Mouse (Mus musculus): ENCODE measurements at regions not wholly inside any gene's neighbourhood (a gene's known extent, or its start where the extent isn't known, plus 50 kb on each side); places are given as distances from the start of the nearest gene placed in this dataset.

DNA sequence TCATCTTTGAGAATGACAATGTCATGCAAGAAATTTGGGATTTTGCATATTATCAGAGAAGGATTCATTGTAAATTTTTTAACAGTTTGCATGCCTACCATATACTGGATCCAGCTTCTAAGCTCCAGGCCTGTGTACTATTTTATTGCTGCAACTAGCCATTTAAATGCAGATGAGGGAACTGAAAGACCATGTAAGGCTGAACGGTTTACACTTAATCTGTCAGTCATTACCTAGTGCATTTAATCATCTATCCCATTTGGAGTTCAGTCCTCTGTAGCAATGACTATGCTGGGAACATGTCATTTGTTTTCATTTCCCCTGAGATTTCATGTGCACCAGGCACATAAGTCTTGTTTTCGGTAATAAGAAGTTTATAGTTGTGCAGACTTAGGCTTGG is 631.8 kb upstream of the Gm21961 start:
- DNase-seq (ENCODE audit: low spot score): no peak

DNA sequence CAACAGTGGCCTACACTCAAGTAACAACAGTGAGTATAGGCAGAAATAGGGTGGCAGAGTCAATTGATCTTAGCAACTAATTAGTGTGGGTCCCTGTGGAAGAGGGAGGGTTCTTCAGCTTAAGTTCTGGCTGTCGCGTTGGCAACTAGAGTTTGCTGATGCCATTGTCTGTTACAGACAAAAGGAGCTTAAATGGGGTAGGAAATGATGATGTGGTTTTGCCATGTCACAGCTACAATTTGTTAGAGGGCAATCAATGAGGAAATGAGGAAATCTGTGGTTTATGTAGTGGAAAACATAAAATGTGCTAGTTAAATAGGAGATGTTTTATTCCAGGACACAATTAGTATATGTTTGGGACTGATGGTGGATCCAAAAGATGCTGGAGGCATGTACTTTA is 624.8 kb upstream of the Gm21961 start:
- no peak for DNase-seq (ENCODE audit: low spot score)

DNA sequence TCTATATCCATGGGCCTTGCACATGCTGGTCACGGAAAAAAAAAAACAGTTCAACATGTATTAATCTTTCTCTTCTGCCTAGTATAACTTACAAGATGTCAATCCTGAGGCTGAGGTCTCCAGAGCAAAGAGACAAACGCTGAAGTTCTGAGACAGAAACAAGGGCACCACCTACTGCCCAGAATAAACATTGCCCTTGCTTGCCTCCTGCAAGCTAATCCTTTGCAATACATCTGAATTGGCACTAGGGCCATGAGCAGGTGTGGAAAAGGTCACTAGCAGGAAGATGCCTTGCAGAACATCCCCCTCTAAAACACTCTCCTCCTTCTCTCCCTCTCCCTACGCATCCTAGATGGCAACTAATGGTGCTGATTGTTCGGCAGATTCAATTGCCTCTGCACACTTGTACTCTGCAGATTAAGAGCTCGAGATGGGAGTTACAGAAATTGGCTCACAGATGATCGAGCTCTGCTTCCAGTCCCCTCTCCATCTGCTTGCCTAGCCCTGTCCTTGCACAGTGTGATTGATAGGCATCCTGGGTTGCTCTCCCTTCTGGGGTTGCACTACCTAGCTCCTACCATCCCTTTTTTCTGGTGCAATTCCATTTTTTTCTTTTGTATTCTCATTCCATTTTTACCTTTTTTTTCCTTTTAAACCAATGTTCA is 622.9 kb upstream of the Gm21961 start:
- DNase-seq (ENCODE audit: low spot score): peak; percentile 77

DNA sequence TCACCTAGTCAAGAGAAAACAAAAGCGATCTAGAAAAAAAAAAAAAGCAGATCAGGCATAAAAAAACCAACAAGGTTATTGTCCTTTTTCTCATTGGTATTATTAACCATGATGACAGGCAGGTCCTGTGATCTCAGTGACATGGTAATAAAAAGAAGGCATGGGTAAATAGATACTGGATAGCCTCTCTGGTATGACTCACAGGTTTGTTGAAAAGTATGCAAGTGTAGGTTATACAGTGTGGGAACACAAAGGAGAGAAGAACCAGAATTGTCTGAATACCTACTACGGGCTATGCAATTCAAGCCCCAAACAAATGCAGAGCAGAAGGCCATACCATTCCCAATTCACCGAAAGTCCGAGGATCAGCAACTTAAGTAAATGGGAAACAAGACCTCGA is 617.7 kb upstream of the Gm21961 start:
- DNase-seq (ENCODE audit: low spot score): no peak

DNA sequence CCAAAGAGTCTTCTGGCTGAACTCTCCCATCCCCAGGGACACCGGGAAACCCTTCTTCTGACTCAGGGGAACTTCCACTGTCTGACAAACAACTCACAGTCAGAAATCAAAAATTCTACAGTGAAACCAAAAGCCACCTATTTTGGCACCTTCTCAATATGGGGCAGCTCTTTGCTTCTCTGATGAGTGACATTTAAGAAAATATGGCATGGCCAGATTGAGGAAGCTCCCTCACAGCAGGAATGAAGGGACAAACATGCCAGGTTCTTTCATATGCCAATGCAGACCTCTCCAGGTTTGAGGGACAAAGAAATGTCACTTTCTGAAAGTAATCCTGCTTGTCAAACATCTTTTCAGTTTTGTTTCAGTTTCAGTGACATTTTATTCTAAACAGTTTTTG is 615.8 kb upstream of the Gm21961 start:
- no peak for DNase-seq (ENCODE audit: low spot score)

DNA sequence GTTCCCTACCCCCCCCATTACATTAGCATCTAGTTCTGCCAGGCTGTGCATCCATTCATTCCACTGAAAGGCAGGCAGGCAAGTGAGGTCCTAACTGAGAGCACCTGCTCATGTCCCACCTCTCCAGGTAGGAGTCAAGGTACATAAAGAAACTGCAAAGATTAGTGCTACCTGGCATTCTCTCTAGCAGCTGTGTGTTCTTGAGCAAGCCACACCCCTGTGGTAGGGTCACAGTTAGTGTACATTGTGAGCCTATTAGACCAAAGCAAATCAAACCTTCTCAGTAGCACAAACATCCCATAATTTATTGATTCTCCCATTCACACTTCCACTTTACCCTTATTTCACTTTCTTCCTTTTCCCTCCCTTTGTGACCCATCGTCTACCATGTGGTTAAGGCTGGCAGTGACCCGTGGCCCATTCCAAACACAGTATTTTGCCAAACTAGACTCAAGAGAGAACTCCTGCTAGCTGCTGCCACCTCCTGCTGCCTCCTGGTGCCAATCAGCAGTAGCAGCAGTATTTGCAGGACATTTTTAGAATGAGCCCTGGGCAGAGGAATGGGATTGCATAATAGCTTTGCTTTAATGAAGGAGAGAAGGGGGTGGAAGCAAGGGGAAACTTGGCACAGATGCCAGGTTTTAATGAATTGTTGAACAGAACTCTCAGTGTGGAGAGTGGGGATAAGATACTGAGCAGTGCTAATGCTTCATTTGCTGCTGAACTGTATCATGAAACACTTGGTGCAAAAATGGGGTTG is 578.2 kb upstream of the Gm21961 start:
- DNase-seq (ENCODE audit: low spot score): no peak

DNA sequence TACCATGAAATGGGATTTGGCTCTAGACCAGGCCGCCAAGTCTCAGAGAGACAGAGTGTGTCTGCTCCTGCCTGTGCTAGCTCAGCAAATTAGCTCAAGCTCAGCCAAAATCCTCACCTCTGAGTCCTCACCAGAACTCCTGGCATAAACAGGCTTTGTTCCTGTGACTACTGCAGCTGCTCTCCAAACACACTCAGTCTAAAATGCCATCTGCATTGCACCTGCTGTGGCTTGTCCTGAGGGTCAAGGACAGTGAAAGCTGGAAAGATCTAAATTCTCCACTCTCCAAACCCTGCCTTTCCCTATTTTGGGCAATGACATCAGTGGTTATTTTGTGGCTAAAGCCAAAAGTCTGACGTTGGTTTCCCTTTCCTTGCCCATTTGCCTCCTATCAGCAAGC is 570.9 kb upstream of the Gm21961 start:
- DNase-seq (ENCODE audit: low spot score): no peak

DNA sequence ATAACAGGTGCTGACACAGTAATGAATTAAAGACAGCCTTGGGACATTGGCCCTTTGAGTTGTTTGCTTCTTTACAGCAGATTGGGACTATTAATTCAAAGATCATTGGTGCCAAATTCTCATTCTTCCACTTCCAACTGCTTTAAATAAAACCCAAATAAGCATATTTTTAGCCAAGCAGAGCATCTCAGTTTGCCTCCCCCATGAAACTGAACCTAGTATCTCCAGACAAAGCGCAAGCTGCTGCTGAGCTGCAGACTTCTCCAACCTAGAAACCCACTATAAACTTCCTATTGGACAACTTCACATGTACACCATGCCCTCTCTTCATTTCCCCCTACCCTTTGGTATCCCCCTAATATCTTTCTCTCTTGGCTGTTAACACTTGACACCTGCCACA is 564.6 kb upstream of the Gm21961 start:
- no peak for DNase-seq (ENCODE audit: low spot score)

DNA sequence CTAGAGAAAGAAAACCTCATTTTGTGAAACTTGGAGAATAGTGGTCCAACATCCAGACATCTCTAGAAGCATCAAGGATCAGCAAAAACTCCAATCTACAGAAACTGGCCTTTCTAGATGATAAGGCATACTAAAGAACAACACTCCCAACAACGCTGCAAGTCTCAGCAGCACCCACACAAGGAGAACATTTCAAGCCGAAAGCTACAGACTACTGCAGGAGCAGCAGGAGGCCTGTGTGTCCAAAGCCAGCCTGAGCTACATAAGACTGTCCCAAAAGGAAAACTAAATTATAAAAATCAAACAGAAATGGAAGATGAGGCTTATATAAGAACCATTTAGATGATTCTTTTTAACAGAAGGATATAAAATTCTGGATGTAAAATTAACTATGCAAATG is 553.2 kb upstream of the Gm21961 start:
- DNase-seq (ENCODE audit: low spot score): no peak

DNA sequence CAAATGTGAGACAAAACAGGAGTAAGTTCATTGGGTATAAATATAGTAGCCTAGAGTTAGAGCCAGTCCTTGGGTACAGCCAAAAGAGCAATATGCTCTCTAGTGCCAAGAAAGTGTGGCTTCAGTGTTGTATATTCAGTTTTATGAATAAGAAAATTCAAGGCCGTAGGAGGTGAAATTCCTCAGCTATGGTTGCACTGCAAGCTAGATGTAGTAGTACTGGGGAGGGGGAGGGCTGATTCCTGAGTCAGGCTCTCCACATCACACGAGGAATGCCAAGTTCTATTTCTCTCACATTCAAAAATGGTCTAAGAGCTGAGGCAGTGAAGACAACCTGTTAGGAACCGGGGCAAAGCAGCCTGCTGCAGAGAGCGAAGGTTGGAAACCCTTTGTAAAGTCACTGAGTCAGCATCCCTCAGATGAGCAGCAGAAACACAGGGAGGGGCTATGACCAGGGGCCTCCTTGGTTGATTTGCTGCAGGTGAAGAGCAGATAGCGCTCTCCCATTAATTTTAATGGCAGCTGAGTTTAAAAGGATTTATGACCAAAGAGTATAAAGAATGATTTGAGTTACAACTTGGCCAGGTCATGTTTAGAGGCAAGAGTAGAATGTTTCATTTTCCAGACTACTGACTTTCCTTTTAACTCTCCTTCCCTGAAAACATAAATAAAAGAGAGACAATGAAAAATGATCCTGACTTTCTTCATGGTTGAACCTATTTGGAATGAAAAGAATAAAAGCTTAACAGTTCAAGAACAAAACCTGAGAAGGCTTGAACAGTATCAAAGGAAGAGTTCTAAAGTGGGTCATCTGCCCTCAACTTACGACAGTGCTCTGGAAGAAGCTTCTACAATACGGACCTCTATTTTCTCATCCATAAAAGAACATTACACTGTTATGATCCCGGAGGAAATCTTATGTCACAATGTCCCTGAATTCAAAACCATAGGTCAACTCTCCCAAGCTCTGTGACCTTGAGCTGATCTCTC is 543.4 kb upstream of the Gm21961 start:
- peak; percentile 5 for DNase-seq (ENCODE audit: low spot score)

DNA sequence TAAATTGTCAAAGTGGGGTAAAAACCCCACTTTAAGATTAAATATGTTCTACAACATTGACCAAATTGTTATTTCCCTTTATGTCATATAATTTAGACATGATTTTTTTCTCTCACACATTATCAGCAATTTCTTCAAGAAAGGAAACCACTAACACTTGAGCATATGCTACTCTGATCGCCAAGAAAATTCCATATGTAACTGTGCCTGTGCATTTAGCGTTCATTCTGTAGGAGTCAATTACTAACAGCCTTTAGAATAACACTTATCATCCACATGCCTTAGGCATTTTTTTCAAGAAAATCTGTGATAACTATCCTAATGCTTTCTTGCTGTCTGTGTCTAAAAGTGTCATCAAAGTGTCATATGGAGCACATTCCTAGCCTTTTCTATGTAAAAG is 534.3 kb upstream of the Gm21961 start:
- DNase-seq (ENCODE audit: low spot score): no peak

DNA sequence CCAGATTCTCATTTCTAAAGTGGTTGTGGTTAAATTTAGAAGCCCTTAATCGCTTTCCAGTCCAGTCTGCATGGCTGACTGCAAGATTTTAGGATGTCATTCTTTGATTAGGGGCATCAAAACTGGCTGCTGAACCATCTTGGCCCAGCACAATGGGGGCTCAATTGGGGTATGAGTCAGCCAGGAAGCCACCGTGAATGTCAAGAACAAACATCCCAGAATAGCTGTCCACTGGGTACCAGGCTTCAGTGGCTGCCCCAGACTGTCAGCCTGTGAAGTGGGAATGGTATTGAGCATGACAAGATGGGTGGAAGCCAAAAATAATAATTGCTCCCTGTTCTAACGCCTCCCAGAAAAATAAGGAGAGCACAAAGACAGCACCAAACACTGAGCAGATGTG is 520.9 kb upstream of the Gm21961 start:
- no peak for DNase-seq (ENCODE audit: low spot score)

DNA sequence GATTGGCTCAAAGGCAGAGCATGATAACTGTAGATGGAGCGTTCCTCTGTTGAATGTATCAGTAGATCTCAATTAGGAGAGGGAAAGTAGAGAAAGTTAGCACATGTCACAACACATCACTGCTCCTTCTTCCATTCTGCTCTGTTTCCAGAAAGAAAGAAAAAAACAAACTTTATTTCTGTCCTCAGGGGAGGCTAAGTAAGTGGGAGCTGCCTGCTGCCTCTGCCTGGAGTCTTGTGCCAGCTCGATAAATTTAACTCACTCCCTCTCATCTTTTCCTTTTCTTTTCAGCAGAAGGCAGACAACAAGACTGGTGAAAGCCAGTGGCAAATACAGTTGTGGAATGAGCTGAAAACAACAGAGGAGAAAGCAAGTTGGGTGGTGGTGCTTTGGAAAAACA is 517.5 kb upstream of the Gm21961 start:
- DNase-seq (ENCODE audit: low spot score): no peak

DNA sequence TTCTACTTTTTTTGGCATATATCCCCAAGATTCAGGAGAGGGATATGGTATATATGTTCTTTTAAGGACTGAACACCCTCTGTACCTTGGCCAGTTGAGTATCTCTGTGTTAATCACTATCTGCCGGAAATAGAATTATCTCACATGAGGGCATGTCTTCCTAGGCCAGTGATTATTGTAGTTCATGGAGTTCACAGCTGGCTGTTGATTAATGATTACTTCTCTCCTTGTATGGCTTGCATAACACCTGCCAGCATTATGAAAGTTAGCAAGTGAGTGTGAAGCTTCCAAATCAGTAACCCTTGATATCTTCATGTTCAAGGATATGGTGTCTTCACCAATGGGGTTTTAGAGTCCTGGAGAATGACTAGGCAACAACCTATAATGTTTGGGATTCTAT is 488.0 kb upstream of the Gm21961 start:
- no peak for DNase-seq (ENCODE audit: low spot score)

DNA sequence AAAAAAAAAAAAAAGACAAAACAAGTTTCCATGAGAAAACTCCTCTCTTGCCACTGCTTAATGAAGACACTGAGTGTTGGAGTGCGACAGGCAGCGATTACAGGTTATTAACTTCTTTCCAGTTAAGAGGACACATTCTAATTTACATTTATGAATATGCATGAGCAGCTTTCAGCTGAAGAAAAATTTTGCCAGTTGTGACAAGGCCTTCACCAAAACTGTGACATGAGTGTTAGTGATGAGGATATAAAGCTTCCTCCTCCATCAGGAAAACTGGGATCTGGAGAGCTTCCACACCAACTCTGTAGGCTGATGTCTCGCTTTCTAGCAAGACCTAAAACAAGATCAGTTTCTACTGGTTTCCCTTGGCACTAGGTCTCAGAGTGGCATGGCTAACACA is 464.2 kb upstream of the Gm21961 start:
- DNase-seq (ENCODE audit: low spot score): no peak

DNA sequence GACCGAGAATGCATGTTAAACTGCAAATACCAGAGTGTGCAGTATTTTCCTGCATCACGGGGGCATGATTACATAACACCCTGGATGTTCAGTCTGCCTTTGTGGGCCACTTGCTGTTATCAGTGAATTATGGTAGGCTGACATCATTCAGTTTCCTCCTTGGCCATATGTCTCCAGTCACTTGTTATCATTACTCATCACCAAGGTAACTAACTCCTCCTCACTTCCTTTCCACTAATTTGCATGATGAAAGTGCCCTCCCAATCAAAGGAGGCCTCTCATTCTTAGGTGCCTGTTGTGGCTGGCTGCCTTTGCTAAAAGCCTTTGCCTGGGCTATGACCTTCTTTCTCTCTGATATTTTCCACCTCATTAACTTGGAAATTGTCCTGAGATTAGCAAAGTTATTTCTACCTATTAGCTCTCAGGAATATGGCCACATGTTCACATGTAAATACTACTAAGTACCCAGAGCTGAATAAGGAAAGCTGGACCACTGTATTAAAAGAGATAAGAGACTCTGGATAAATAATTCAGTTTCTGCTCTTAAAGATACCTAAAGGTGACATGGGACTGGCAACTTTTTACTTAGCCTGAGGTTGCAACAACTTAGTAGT is 440.6 kb upstream of the Gm21961 start:
- DNase-seq (ENCODE audit: low spot score): peak; percentile 28

DNA sequence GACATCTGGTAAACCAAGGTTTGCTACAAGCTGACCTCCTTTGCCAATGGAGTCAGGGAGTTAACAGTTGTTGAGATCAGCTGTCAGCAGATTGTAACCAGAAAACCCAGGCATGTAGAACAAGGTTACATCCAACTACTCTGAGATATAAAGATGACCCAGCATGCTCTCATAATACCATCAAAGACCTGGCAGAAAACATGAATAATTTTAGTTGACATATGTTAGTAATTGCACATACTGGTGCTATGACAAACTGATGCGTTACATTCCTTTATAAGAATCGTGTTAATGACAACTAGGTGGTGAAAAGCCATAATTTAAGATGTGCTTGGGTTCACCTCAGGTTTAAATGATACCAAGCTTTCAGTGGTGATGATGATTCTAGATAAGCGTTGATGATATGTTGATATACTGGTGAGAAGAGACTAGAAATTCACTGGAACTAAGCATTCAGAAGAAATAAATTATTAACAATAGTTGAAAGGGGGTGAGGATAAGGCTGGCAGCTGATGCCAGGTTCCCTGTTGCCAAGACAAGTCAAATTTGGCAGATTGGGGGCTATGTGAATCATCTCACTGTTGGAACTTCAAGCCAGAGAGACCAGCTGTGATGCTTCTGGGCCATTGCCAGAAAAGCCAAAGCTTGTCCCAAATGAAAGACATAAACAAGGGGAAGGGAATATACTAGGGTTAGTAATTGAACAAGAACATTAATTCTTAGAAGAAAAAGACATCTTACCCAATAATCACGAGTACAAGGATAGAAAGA is 437.7 kb upstream of the Gm21961 start:
- no peak for DNase-seq (ENCODE audit: low spot score)

DNA sequence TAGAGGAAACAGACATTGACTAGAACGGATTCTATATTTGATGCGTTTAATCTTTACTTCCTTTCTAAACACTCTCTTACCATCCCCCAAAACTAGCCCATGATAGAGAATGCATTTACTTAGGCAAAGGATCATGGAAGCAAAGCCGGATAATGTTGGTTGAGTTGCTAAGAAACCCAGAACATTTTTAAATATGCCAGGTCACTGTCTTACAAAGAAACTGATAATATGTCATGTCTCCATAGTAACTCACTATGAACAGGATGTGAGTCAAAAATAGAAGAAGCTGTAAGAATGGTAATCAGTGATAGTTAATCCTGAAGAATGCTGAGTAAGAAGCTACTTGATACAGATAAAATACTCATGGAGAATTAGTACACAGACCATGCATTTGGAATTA is 405.0 kb upstream of the Gm21961 start:
- DNase-seq (ENCODE audit: low spot score): no peak
